Mouse (Mus musculus) limb, embryonic 11.5 days (tissue): ENCODE measurements around the gene Sufu. TPM values are rescaled to one million over a fixed set of nuclear protein-coding genes. Genes with fewer than 3 reads are reported as not detected.

ENCODE experiments used
- ATAC-seq: fragments of 200-750 bp; cut with Nextera tagmentation; 2 replicates; pipeline ENCODE4 v1.8.0; 2017; ENCODE audit warnings: low read depth; ENCODE audit not compliant: insufficient number of reproducible peaks, low FRiP score, low TSS enrichment
- DNase-seq: peaks from one replicate; pipeline ENCODE4 v3.0.0-alpha.2; 2015; ENCODE audit warnings: low spot score
- H3K27ac ChIP-seq: fragments of 300-500 bp; sonication (generic); replicated peaks from 2 replicates; pipeline ENCODE4 v1.5.1; 2014; ENCODE audit warnings: low read depth, mild to moderate bottlenecking, low read length
- H3K27me3 ChIP-seq: fragments of 300-500 bp; sonication (generic); 2 replicates; pipeline ENCODE4 v1.6.1; 2014; ENCODE audit warnings: mild to moderate bottlenecking, low read length, mixed read lengths; ENCODE audit not compliant: control insufficient read depth, insufficient read depth
- H3K36me3 ChIP-seq: fragments of 300-500 bp; sonication (generic); 2 replicates; pipeline ENCODE4 v1.6.1; 2014; ENCODE audit warnings: mild to moderate bottlenecking, low read length, moderate library complexity, mixed read lengths; ENCODE audit not compliant: control insufficient read depth, insufficient read depth
- H3K4me1 ChIP-seq: fragments of 300-500 bp; sonication (generic); 2 replicates; pipeline ENCODE4 v1.6.1; 2014; ENCODE audit warnings: low read length, mixed read lengths; ENCODE audit not compliant: control insufficient read depth, insufficient read depth
- H3K4me2 ChIP-seq: fragments of 300-500 bp; sonication (generic); 2 replicates; pipeline ENCODE4 v1.6.1; 2014; ENCODE audit warnings: low read depth, mild to moderate bottlenecking, moderate library complexity; ENCODE audit not compliant: severe bottlenecking
- H3K4me3 ChIP-seq: fragments of 300-500 bp; sonication (generic); 2 replicates; pipeline ENCODE4 v1.5.1; 2014; ENCODE audit warnings: low read depth, low read length
- H3K9ac ChIP-seq: fragments of 300-500 bp; sonication (generic); 2 replicates; pipeline ENCODE4 v1.6.1; 2014; ENCODE audit warnings: mild to moderate bottlenecking, low read length
- H3K9me3 ChIP-seq: fragments of 300-500 bp; sonication (generic); 2 replicates; pipeline ENCODE4 v1.6.1; 2016; ENCODE audit warnings: low read length; ENCODE audit not compliant: control insufficient read depth
- WGBS: fragments of 180-500 bp; shearing (Covaris S2); extraction: QIAGEN DNeasy Blood & Tissue Kit; methylation state at CpG from one replicate; pipeline ENCODE4 v1.1.7; 2014; 5-methylcytosine and 5-hydroxymethylcytosine counted together
- polyA plus RNA-seq: library from polyadenylated mRNA; unstranded; fragments of >200 nt; fragmentation: Nextera tagmentation; extraction: Ambion mirVana; gene quantifications from 2 replicates; pipeline ENCODE4 v1.2.1, GENCODE M21; 2014

Sufu gene
- polyA plus RNA-seq, 1 experiment from 2014 or later: 45.3 TPM

DNA sequence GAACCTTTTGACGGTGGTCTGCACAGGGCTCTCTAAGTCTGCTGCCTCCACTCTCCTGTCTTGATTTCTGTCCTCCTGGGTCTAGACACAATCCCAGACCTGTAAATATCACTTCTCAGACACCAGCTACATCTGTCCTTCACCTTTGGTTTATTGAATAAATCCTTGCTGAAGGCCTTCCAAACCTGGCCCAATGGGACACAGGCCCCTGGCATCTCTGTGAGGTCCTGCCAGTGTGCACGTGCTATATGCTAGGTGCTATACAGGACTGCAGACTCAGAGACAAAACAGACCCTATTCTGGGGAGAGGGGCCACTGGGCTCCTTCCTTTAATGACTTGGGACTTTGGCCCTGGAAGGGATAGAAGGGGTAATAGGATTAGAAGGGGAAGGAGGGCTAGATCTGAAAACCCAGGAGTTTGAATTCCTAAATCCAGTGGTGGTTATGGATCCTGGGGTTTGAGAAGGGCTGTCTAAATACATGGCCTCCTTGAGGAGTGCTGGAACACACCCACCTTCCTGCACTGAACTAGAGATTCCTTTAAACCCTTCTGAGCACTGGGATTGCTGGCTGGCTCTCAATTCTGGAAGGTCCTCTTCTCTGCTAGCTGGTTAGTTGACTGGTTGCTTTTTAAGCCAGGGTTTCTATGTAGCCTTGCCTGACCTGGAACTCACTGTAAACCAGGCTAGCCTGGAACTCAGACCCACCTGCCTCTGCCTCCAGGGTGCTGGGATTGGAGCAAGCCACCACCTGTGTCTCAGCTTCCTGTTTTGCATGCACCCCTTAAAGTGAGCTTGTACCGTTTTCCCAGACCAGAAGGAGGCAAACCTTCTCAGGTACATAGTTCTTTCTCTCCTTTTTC lies 120.2 kb downstream of the Sufu start:
- Histone ChIP-seq H3K27ac (no peak overlapping the region), H3K27me3 (no peaks in the 10 kb centered on the region), H3K9me3 (no peaks in the 10 kb centered on the region), H3K4me3 (no peak overlapping the region), H3K9ac (no peak overlapping the region), H3K4me1 (peaks cover 25% of the 10 kb centered on the region), H3K36me3 (peaks cover 17% of the 10 kb centered on the region), H3K4me2 (no peak overlapping the region)
- DNase-seq (no peak), ATAC-seq (no peak)
- 65% methylated on average over 3 of the region's 3 CpGs for WGBS

DNA sequence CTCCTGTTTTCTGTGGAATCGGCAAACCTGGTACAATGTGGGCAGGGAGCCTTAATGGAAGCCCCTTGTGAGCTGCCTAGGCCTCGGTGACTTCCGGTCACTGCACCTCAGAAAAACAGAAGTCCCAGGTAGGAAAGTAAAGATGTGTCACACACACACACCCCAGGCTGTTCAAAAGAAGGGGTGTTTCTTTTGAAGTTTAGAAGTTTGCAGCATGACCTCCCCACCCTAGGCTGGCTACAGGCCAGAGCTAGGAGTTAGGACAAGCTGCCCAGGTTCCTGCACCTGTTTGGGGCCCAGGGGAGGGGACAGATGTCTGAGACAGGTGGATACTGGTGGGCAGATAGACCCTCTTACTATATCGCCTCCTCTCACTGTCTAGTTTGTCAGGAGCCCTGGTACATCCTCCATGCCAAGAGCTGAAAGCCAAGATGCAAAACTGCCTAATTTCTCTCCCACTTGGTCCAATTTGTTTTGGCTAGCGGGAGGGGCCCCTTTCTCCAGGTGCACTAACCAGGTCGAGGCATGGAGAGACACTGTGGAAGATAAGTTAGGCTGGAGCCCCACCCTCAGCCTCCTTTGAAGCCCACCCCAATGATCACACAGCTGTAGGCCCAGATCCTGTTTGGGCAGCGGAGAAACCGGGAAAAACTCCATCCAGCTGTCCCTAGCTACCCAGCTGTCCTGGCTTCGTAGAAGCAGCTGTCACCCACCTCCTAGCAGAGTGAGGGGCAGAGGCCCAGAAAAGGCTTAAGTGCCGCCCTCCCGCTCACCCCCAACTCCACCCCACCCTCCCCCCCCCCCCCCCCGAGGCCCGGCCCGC lies 121.0 kb downstream of the Sufu start:
- peak; percentile 70 for ATAC-seq
- peaks cover 17% of the 10 kb centered on the region for H3K36me3 ChIP-seq
- DNase-seq: peak; percentile 53
- H3K9ac ChIP-seq: no peak overlapping the region
- WGBS: 32% methylated on average over 10 of the region's 14 CpGs
- 0 out of 2 replicates have a peak overlapping the region, but pooled peaks have one; percentile 0 for H3K4me3 ChIP-seq
- no peaks in the 10 kb centered on the region for H3K9me3 ChIP-seq
- H3K27me3 ChIP-seq: no peaks in the 10 kb centered on the region
- peak overlapping the region; percentile 38 for H3K27ac ChIP-seq
- H3K4me1 ChIP-seq: peaks cover 27% of the 10 kb centered on the region
- H3K4me2 ChIP-seq: peak overlapping the region; percentile 40

DNA sequence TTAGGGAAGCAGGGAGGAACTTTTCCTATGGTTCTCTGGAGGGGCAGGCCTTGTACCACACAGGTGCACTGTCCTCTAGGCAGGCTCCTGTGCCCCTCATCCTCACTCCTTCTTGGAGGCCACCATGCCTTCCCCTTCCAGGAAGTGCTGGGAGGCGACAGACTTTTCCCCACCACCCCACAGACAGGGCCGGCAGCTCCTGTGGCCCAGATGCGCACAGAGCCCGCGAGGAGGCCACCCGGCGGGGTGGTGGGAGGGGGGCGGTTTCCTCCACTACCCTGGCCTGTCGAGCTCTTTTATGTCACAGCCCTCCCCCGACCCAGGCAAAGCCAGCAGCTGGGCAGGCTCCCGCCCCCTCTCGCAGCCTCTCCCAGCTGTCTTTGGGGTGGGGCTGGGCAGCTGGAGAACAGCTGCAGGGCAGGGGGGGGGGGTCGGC lies 121.7 kb downstream of the Sufu start:
- H3K36me3 ChIP-seq: peaks cover 13% of the 10 kb centered on the region
- peak overlapping the region; percentile 40 for H3K4me2 ChIP-seq
- 0 out of 2 replicates have a peak overlapping the region, but pooled peaks have one; percentile 0 for H3K4me3 ChIP-seq
- H3K9me3 ChIP-seq: no peaks in the 10 kb centered on the region
- peaks cover 32% of the 10 kb centered on the region for H3K4me1 ChIP-seq
- peak; percentile 65 for ATAC-seq
- DNase-seq: peak; percentile 77
- no peak overlapping the region for H3K9ac ChIP-seq
- peak overlapping the region; percentile 38 for H3K27ac ChIP-seq
- 0% methylated on average over 13 of the region's 13 CpGs for WGBS
- H3K27me3 ChIP-seq: no peaks in the 10 kb centered on the region

DNA sequence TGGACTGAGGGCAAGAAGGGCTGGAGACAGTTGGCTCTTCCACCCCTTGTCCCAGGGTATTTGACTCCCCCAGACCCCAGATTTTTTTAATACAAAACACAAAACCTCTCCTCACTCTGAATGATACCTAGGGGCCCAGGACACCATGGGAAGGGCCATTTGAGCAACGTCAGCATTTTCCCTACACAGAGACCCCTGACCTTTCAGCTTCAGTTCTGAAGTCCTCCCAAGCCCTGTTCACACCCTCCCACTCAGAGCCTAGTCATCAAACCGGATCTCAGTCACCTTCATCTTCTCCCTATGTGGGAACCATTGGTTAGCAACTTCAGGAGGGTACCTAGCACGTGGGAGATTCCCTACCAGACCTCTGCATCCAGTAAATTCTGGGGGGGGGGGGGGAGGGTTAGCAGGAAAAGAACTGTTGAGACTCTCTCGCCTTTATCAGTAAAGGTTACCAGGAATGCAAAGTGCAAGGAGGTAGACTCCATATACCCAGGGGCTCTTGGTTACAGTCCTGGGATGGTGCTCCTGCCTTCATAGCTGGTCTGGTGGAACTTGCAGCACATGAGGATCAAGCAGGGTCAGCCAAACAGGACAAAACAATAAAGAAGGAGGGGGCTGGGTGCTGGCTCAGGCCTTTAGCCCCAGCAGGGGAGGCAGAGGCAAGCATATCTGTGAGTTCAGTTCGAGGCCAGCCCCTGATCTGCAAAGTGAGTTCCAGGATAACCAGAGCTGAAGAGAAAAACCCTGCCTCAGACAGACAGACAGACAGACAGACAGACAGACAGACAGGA lies 122.3 kb downstream of the Sufu start:
- Histone ChIP-seq H3K9ac (no peak overlapping the region), H3K4me2 (peak overlapping the region; percentile 40), H3K27ac (peak overlapping the region; percentile 10; the same call in 1 of the 2 replicates), H3K4me1 (peaks cover 37% of the 10 kb centered on the region), H3K36me3 (peaks cover 9% of the 10 kb centered on the region; the same call in 1 of the 2 replicates), H3K27me3 (no peaks in the 10 kb centered on the region), H3K4me3 (no peak overlapping the region), H3K9me3 (no peaks in the 10 kb centered on the region)
- ATAC-seq (no peak), DNase-seq (no peak)
- WGBS: 11% methylated on average over 5 of the region's 5 CpGs

DNA sequence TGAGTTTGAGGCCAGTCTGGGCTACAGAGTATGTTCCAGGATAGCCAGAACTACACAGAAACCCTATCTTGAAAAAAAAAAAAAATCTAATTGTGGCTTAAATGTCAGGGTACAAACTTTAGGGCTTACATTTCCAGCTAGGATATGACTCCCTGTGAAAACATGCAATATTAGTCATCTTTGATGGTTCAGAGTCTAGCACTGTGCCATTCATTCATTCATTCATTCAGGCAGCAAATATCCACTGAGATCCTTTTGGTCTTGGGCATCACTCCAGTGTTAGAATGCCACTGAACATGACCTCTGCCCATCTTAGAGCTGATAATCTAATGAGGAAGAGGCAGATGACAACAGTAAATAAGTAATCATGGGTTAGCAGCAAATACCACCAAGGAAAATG lies 125.0 kb downstream of the Sufu start:
- Histone ChIP-seq H3K4me1 (peaks cover 62% of the 10 kb centered on the region), H3K9ac (no peak overlapping the region), H3K4me2 (no peak overlapping the region), H3K36me3 (no peaks in the 10 kb centered on the region), H3K4me3 (no peak overlapping the region), H3K9me3 (no peaks in the 10 kb centered on the region), H3K27me3 (no peaks in the 10 kb centered on the region), H3K27ac (no peak overlapping the region)
- no peak for DNase-seq
- ATAC-seq: no peak

DNA sequence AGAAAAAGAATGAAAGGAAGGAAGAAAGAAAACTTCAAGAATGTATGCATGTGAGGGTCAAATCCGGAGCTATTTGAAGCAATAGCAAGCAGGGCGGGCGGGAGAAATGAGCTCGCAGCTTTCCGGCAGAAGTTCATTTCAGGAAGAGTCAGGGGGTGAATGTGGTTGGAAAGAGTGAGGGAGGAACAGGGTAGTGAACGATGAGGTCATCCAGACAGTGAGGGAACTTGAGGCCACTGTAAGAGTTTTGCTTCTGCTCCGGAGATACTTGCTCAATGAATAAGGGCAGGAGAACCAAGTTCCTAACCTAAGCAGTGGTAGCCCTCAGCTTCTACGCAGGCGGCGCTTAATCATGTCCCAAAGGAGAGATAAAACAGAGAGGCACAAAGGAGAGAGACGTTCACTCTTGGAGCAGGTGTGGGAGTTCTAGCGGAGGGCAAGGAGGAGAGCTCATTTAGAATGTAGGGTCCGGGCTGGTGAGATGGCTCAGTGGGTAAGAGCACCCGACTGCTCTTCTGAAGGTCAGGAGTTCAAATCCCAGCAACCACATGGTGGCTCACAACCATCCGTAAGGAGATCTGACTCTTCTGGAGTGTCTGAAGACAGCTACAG lies 125.8 kb downstream of the Sufu start:
- DNase-seq (no peak), ATAC-seq (no peak)
- 47% methylated on average over 15 of the region's 15 CpGs for WGBS
- Histone ChIP-seq H3K36me3 (no peaks in the 10 kb centered on the region), H3K4me3 (no peak overlapping the region), H3K9ac (no peak overlapping the region), H3K4me1 (peaks cover 65% of the 10 kb centered on the region), H3K27ac (no peak overlapping the region), H3K27me3 (no peaks in the 10 kb centered on the region), H3K9me3 (no peaks in the 10 kb centered on the region), H3K4me2 (no peak overlapping the region)

DNA sequence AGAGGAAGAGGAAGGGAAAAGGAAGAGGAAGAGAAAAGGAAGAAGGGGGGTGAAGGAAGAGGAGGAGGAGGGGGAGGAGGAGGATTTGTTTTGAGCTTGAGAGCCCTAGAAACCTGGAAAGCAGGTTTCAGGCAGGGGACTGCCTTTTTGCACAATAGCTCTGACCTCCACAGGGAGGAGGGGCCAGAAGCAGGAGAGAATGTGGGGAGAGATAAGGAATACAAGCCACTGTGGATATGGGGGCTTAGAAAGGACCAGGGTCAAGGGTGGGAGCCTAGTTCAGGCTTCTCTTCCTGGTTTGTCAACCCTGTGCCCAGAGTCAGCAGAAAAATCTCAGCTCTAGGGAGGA lies 126.4 kb downstream of the Sufu start:
- DNase-seq: no peak
- no peaks in the 10 kb centered on the region for H3K36me3 ChIP-seq
- H3K4me1 ChIP-seq: peaks cover 65% of the 10 kb centered on the region
- ATAC-seq: no peak
- H3K27me3 ChIP-seq: no peaks in the 10 kb centered on the region
- peak overlapping the region; percentile 25; the same call in 1 of the 2 replicates for H3K4me2 ChIP-seq
- no peak overlapping the region for H3K4me3 ChIP-seq
- no peaks in the 10 kb centered on the region for H3K9me3 ChIP-seq
- H3K27ac ChIP-seq: peak overlapping the region; percentile 51
- 0 out of 2 replicates have a peak overlapping the region, but pooled peaks have one; percentile 24 for H3K9ac ChIP-seq
